Mouse (Mus musculus) B cell, adult 62 days (primary cell): ENCODE results near the gene Prrc2c. TPM values are rescaled to one million over a fixed set of nuclear protein-coding genes. Genes with fewer than 3 reads are reported as not detected.

Experiments used
- total RNA-seq: library from RNA; stranded (reverse); gene quantifications from 4 replicates; pipeline ENCODE4 v1.2.4, GENCODE M21; 2023

The Prrc2c gene
- total RNA-seq, result 375 to 397 TPM (median 383 TPM) in 4 replicates

GRCm38 (mm10) chr1:162740401-162740835 is at the start of gene Prrc2c:
TSS of gene Prrc2c (minus strand) at chr1:162740556.

GRCm38 (mm10) chr1:162658119-162658518 is 82.2 kb downstream of the Prrc2c start, which contains the start of gene Myocos:
TSS of gene Myocos (minus strand) at chr1:162658219.

GRCm38 (mm10) chr1:162639051-162639750 is 101.2 kb downstream of the Prrc2c start, which contains the start of gene Myoc:
TSS of gene Myoc (plus strand) at chr1:162639155.

Other genes starting within 250 kb of the Prrc2c start
- 10.1 to 17.4 TPM (median 11.2 TPM) in 4 replicates for gene Mettl13, start 192.0 kb downstream of the Prrc2c start, total RNA-seq
- gene Vamp4, start 170.0 kb downstream of the Prrc2c start, total RNA-seq, result 59.1 to 64.5 TPM (median 62.8 TPM) in 4 replicates
- gene Myoc, start 101.4 kb downstream of the Prrc2c start, total RNA-seq, result not detected in 4 replicates
- gene Myocos, start 82.3 kb downstream of the Prrc2c start, total RNA-seq, result 1.2 TPM in 1 of 4 replicates, not detected in the others
- not detected in 4 replicates for gene Fmo4, start 73.4 kb upstream of the Prrc2c start, total RNA-seq
- gene Fmo1, start 126.1 kb upstream of the Prrc2c start, total RNA-seq, result not detected in 4 replicates
- not detected in 4 replicates for gene Fmo2, start 158.2 kb upstream of the Prrc2c start, total RNA-seq
- gene Fmo6, start 197.0 kb upstream of the Prrc2c start, total RNA-seq, result not detected in 4 replicates
- not detected in 4 replicates for gene Fmo3, start 244.0 kb upstream of the Prrc2c start, total RNA-seq